Mouse (Mus musculus) CD8-positive naive resting alpha-beta T cell, adult 2 months (primary cell): Measurements from ENCODE around the gene Coasy.

Source experiments
- DNase-seq, 2 experiments: peaks; one replicate each; pipeline ENCODE4 v3.0.0; 2022; ENCODE audit warnings: low read depth in 2 of 2, low spot score in 2 of 2

The Coasy gene

DNA sequence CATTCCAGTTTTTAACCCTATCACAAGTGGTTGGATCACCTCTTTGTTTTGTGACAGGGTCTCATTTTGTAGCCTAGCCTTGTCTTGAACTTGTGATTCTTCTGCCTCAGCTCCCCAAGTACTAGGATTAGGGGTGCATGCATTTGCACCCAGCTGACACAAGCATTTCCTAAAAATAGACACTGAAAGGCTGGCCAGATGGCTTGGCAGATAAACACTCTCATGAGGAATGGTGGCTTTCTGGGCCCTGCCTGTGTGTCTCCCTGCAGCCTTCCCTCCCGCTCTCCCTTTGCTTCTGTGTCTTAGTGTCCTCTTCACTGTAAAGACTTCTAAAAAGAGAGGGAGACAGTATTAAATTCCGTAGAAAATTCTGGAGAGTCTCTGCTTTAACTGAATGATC lies 48.8 kb downstream of the Coasy start:
- no peak for DNase-seq

DNA sequence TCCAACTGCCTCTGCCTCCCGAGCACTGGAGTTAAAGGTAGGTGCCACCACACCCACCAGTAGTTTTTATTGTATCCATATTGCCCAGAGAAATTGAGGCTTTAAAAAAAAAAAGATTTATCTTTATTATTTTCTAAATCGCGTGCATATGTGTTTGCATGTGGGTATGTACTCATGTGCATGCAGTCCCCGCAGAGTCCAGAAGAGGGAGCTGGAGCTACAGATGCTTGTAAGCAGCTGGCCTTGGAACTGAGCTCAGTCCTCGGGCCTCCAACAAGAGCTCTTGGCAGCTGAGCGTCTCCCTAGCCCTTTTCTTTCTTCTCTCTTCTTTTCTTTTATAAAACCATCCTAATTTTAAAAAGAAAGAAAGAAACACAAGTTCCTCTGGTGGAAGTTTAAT lies 49.3 kb downstream of the Coasy start:
- no peak for DNase-seq

DNA sequence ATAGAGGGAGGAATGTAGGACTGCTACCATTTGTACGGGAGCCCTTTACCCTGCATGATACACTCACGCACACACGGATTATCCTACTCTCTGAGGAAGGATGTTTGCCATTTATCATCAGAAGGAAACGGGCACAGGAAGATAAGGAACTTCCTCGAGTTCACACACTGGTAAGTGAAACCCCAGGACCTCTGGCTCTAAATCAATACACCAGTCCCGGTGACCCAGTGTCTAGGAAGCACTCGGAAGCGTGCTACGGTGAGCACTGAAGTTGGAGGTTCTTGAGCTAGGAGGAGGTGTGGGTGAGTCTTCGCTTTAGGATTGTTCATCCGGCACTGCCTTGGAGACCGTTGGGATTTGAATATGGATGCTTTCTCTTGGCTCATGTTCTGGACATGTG lies 50.7 kb downstream of the Coasy start:
- no peak for DNase-seq

DNA sequence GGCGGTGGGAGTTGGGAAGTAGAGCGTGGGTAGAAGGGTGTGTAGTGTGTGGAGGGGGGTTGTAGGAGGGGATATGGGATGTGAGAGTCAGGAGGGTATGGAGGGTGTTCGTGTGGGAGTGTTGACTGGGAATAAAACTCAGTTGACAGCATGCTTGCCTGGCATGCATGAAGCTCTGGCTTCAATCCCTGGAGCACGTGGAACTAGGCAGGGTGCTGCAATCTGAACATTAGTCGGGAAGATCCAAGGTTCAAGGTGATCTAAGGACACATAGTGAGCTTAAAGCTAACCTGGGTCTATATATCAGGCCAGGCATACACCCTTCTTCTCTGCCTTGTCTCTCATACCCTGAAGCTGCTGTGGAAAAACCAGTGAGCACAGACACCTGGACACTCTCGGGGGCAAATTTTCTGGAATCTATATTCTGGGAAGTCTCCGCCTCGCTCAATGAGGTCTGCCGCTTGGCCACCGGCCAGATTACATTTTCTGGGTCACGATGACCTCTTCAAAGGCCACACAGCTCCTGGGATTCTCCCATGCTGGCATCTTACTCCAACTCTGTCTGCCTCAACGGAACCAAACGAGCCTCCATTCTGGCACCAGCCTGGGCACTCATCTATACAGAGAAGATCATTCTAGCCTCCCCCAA lies 52.0 kb downstream of the Coasy start:
- no peak for DNase-seq
